Comparison of ENCODE assay signal across 24 mouse cellular contexts in genomic region chr3:130827021-130827420, GRCm38 (mm10).
"Had no signal": no experiment of that assay in that cellular context is flagged by ENCODE, and none has a peak within 500 bp of the region (broad histone marks: within the 10 kb centered on the region; RNA-seq: fewer than 3 reads in every experiment).

No protein-coding gene starts in this region.

- H3K27me3 ChIP-seq: heart, embryonic 12.5 days; hindbrain, embryonic 12.5 days; intestine, embryonic 15.5 days; limb, embryonic 13.5 days; limb, embryonic 15.5 days; liver, embryonic 12.5 days had no signal

- H3K4me1 ChIP-seq: hindbrain, embryonic 12.5 days; intestine, embryonic 15.5 days; liver, embryonic 12.5 days had no signal

- H3K4me2 ChIP-seq: heart, embryonic 12.5 days; hindbrain, embryonic 12.5 days; hindbrain, embryonic 14.5 days; intestine, embryonic 15.5 days; limb, embryonic 13.5 days; limb, embryonic 15.5 days; liver, embryonic 12.5 days had no signal

- H3K9me3 ChIP-seq: heart, embryonic 12.5 days; hindbrain, embryonic 10.5 days; hindbrain, embryonic 12.5 days; intestine, embryonic 15.5 days; limb, embryonic 13.5 days; limb, embryonic 15.5 days; liver, embryonic 12.5 days had no signal

- ATAC-seq: hindbrain, embryonic 16.5 days; inflammation-experienced regulatory T-cells, adult 6 months; intestine, embryonic 15.5 days; intestine, postnatal 0 days; liver, embryonic 12.5 days had no signal

- H3K36me3 ChIP-seq: heart, embryonic 12.5 days; hindbrain, embryonic 10.5 days; hindbrain, embryonic 12.5 days; intestine, embryonic 15.5 days; limb, embryonic 13.5 days; limb, embryonic 15.5 days; liver, embryonic 12.5 days had no signal

- DNase-seq: gastrocnemius, adult 2 months; gastrocnemius, postnatal 10 days; gastrocnemius, postnatal 25 days; heart, adult 2 months; heart, postnatal 10 days; heart, postnatal 4 days; kidney, adult 18-20 months; kidney, postnatal 10 days; kidney, postnatal 25 days; kidney, postnatal 4 days had no signal

- H3K27ac ChIP-seq: gastrocnemius, adult 2 months; heart, adult 2 months; hindbrain, embryonic 10.5 days; hindbrain, embryonic 12.5 days; hindbrain, embryonic 14.5 days; intestine, embryonic 15.5 days; layer of hippocampus, adult 2 months; left cerebral cortex, adult 2 months; limb, embryonic 13.5 days; limb, embryonic 15.5 days; liver, embryonic 12.5 days; liver, embryonic 14.5 days had no signal

- H3K4me3 ChIP-seq: gastrocnemius, adult 2 months; heart, adult 2 months; heart, embryonic 12.5 days; hindbrain, embryonic 10.5 days; hindbrain, embryonic 12.5 days; intestine, embryonic 15.5 days; layer of hippocampus, adult 2 months; left cerebral cortex, adult 2 months; limb, embryonic 13.5 days; limb, embryonic 15.5 days; liver, embryonic 12.5 days had no signal

- H3K9ac ChIP-seq: heart, embryonic 12.5 days; hindbrain, embryonic 12.5 days; hindbrain, embryonic 14.5 days; intestine, embryonic 15.5 days; limb, embryonic 13.5 days; limb, embryonic 15.5 days; liver, embryonic 12.5 days; liver, embryonic 14.5 days had no signal
